Mouse (Mus musculus): ENCODE data around the gene Gm960. TPM values are rescaled to one million over a fixed set of nuclear protein-coding genes. Genes with fewer than 3 reads are reported as not detected.

Gm960 gene
- polyA plus RNA-seq, 1 experiment from 2014 or later = 7.2 TPM

DNA sequence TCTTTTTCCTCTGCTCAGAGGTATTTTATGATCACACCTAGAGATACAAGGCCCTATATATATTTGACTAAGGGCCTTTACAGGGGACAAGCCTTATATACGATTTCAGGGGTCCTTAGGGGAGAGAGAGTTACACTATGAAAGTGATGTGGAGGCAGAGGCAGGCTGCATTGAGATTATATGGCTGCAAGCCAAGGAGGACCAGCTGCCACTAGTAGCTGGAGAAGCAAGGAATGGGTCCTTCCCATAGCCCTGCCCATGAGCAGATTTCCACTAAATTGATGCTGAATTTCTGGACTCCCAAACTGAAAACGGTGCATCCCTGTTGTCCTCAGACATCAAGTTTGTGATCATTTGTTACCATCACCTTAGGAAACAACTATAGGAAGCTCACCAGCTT, 114.6 kb downstream of the Gm960 start:
- H3K9me3 ChIP-seq (replicated peaks) = no peaks in the 10 kb centered on the region
- H3K4me2 ChIP-seq = no peak overlapping the region
- no peak overlapping the region for H3K27ac ChIP-seq (replicated peaks)
- H3K27me3 ChIP-seq (replicated peaks) = no peaks in the 10 kb centered on the region
- WGBS = 58% methylated on average over 2 of the region's 2 CpGs
- H3K4me3 ChIP-seq (replicated peaks) = no peak overlapping the region
- H3K4me1 ChIP-seq = peaks cover 5% of the 10 kb centered on the region; the same call in 1 of the 2 replicates
- no peak overlapping the region for H3K9ac ChIP-seq (replicated peaks)
- ATAC-seq (ENCODE audit: low FRiP score) = no peak
- no peaks in the 10 kb centered on the region for H3K36me3 ChIP-seq

DNA sequence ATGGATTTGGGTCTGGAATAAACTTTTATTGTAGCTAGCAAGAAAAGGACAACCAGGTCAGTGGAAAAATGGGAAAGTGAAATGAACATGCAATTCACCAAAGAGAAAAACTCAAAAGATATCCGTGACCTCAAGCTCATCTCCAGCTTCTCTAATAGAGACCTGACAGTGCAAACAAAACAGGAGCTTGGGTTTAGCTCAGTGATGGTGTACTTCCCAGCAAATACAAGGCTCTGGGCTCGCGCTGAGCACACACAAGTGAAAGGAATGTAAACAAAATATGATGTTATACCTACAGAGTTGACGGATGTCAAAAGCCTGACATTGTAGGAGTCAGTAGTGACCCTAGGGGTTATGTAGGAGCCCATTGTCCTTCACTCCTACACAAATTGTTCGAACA, 119.2 kb downstream of the Gm960 start:
- Histone ChIP-seq H3K27me3 (replicated peaks) (no peaks in the 10 kb centered on the region), H3K9ac (replicated peaks) (no peak overlapping the region), H3K27ac (replicated peaks) (no peak overlapping the region), H3K4me2 (no peak overlapping the region), H3K4me1 (peaks cover 5% of the 10 kb centered on the region; the same call in 1 of the 2 replicates), H3K4me3 (replicated peaks) (no peak overlapping the region), H3K9me3 (replicated peaks) (no peaks in the 10 kb centered on the region), H3K36me3 (no peaks in the 10 kb centered on the region)
- no peak for ATAC-seq (ENCODE audit: low FRiP score)
- WGBS = 88% methylated on average over 5 of the region's 5 CpGs

DNA sequence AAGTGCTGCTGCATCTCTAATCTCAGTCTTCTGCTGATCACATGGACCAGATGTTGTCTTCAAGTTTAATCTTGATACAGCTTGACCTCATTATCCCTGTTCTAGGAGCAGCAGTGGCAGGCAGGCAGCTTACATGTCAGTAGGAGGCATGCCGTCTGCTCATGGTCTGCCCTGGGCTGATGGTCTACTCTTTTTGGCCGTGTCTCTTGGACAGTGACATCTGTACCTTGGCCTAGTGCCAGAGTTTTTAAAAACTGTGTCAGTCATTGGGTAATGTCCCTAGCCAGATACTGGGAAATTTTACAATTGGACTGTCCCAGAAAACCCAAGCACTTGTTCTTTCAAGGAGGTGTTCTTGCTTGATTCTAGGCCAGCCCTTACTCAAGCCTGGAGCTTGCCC, 119.7 kb downstream of the Gm960 start:
- Histone ChIP-seq H3K4me3 (replicated peaks) (no peak overlapping the region), H3K4me1 (0 out of 2 replicates have a peak, but pooled peaks cover 1% of the 10 kb centered on the region), H3K27ac (replicated peaks) (no peak overlapping the region), H3K27me3 (replicated peaks) (no peaks in the 10 kb centered on the region), H3K4me2 (no peak overlapping the region), H3K36me3 (no peaks in the 10 kb centered on the region), H3K9me3 (replicated peaks) (no peaks in the 10 kb centered on the region), H3K9ac (replicated peaks) (no peak overlapping the region)
- ATAC-seq (ENCODE audit: low FRiP score) = no peak
- 75% methylated on average over 2 of the region's 2 CpGs for WGBS

Small RNA genes lying within 50 kb of the gene (microRNA-seq; reads per million reads assigned to microRNA genes)
- gene Mir6986 = 1.6 reads per million

Other genes with a start within 250 kb of the Gm960 start
- 8.8 TPM in 2 replicates for gene Syt12, start 221.2 kb downstream of the Gm960 start, polyA plus RNA-seq (2015; fragmentation: Nextera tagmentation; extraction: Ambion mirVana)
- gene 2010003K11Rik, start 200.1 kb downstream of the Gm960 start, polyA plus RNA-seq (2015; fragmentation: Nextera tagmentation; extraction: Ambion mirVana) = 0.17 TPM in 1 of 2 replicates, not detected in the other
- 29.5 and 31.5 TPM in 2 replicates for gene Pcx, start 188.2 kb downstream of the Gm960 start, polyA plus RNA-seq (2015; fragmentation: Nextera tagmentation; extraction: Ambion mirVana)
- gene Lrfn4, start 83.0 kb downstream of the Gm960 start, polyA plus RNA-seq (2015; fragmentation: Nextera tagmentation; extraction: Ambion mirVana) = 10.5 and 12.5 TPM in 2 replicates
- 49.1 and 49.8 TPM in 2 replicates for gene Rce1, start 73.0 kb downstream of the Gm960 start, polyA plus RNA-seq (2015; fragmentation: Nextera tagmentation; extraction: Ambion mirVana)
- gene Sptbn2, start 12.5 kb upstream of the Gm960 start, polyA plus RNA-seq (2015; fragmentation: Nextera tagmentation; extraction: Ambion mirVana) = 19.0 and 25.6 TPM in 2 replicates
- gene Rbm4b, start 57.8 kb upstream of the Gm960 start, polyA plus RNA-seq (2015; fragmentation: Nextera tagmentation; extraction: Ambion mirVana) = 119 and 132 TPM in 2 replicates
- gene Rbm4, start 95.2 kb upstream of the Gm960 start, polyA plus RNA-seq (2015; fragmentation: Nextera tagmentation; extraction: Ambion mirVana) = 67.2 and 76.2 TPM in 2 replicates
- gene Gm21992, start 112.9 kb upstream of the Gm960 start, polyA plus RNA-seq (2015; fragmentation: Nextera tagmentation; extraction: Ambion mirVana) = 14.8 and 20.1 TPM in 2 replicates
- gene Rbm14, start 113.0 kb upstream of the Gm960 start, polyA plus RNA-seq (2015; fragmentation: Nextera tagmentation; extraction: Ambion mirVana) = 55.0 and 65.1 TPM in 2 replicates
- 42.4 and 47.9 TPM in 2 replicates for gene Ccs, start 140.7 kb upstream of the Gm960 start, polyA plus RNA-seq (2015; fragmentation: Nextera tagmentation; extraction: Ambion mirVana)
- 0.37 and 0.52 TPM in 2 replicates for gene Ccdc87, start 140.7 kb upstream of the Gm960 start, polyA plus RNA-seq (2015; fragmentation: Nextera tagmentation; extraction: Ambion mirVana)
- gene Ctsf, start 156.5 kb upstream of the Gm960 start, polyA plus RNA-seq (2015; fragmentation: Nextera tagmentation; extraction: Ambion mirVana) = 74.5 and 86.5 TPM in 2 replicates
- 2.9 and 11.3 TPM in 2 replicates for gene Actn3, start 179.2 kb upstream of the Gm960 start, polyA plus RNA-seq (2015; fragmentation: Nextera tagmentation; extraction: Ambion mirVana)
- gene Zdhhc24, start 180.0 kb upstream of the Gm960 start, polyA plus RNA-seq (2015; fragmentation: Nextera tagmentation; extraction: Ambion mirVana) = 19.7 and 20.5 TPM in 2 replicates
- 5.8 and 8.4 TPM in 2 replicates for gene Bbs1, start 208.0 kb upstream of the Gm960 start, polyA plus RNA-seq (2015; fragmentation: Nextera tagmentation; extraction: Ambion mirVana)
- gene Dpp3, start 229.6 kb upstream of the Gm960 start, polyA plus RNA-seq (2015; fragmentation: Nextera tagmentation; extraction: Ambion mirVana) = 104 TPM in 2 replicates
- 12.0 and 13.2 TPM in 2 replicates for gene Peli3, start 244.5 kb upstream of the Gm960 start, polyA plus RNA-seq (2015; fragmentation: Nextera tagmentation; extraction: Ambion mirVana)